Mouse (Mus musculus) G1E (cell line): Measurements from ENCODE around the gene Gm6408.

Experiments
- CTCF ChIP-seq: IDR thresholded peaks from 2 replicates; pipeline ENCODE4 v1.5.1; 2012; ENCODE audit warnings: low read depth, low read length, inconsistent platforms, mixed read lengths
- GATA1 ChIP-seq: IDR thresholded peaks from 2 replicates; pipeline ENCODE4 v1.6.1; 2012; ENCODE audit warnings: borderline replicate concordance, low read length, inconsistent platforms, mixed read lengths
- POLR2AphosphoS5 ChIP-seq: IDR thresholded peaks from 2 replicates; pipeline ENCODE4 v1.6.1; 2012; ENCODE audit warnings: low read depth, low read length, inconsistent platforms; ENCODE audit not compliant: insufficient replicate concordance
- TAL1 ChIP-seq: conservative IDR thresholded peaks from 2 replicates; pipeline ENCODE4 v1.6.1; 2012; ENCODE audit warnings: low read depth, low read length, inconsistent platforms, mixed read lengths

DNA sequence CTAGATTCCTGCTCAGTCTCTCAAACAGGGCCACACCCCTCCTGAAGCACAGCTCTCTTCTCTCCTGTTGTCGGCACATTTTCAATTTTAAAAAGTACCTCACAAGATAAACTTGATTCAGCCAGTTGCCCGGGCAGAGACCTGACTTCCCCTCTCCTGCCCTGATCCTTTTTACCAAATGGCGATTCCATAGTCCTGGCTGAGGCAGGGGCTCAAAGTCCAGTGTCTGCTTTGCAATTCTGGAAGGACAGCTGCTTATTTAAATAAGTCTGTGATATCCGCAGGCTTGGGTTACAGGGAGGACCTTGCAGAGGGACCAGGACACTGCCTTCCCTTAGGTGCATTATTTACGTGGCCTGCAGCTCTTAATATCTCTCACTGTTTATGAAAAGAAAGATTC is 10.5 kb upstream of the Gm6408 start:
- TF ChIP-seq CTCF = no peak
- TF ChIP-seq TAL1 = no peak
- no peak for TF ChIP-seq POLR2AphosphoS5
- no peak for TF ChIP-seq GATA1
